Mouse (Mus musculus): Measurements from ENCODE around the gene BC048507. TPM values are rescaled to one million over a fixed set of nuclear protein-coding genes. Genes with fewer than 3 reads are reported as not detected.
"Not testable (repeated sequence)": the region's sequence is repeated elsewhere in the genome, so short reads cannot be mapped to it uniquely, and the experiment has no call there.

Gene BC048507
- polyA plus RNA-seq, 1 experiment from 2014 or later, result not detected

DNA sequence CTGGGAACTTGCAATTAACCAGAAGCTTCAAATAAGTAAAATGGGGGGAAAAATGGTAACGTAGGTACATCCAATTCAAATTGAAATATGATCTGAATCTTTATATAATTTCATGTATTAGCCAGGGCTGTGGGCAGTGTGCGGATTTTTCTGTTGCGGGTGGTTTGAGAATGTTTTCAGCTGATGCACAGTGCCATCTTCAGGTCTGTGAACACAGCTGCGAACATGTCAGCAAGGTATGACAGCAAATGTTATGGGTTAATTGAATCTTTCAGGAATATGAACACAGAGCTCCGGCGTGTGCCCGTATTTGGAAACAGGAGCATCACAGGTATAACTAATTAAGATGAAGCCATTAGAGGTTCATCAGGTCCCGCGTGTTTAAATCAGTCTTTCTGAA lies 618 bp upstream of the BC048507 start:
- H3K4me3 ChIP-seq, result no peak overlapping the region
- 84% methylated on average over 9 of the region's 9 CpGs for WGBS
- no peaks in the 10 kb centered on the region for H3K27me3 ChIP-seq
- no peak overlapping the region for H3K27ac ChIP-seq (replicated peaks)
- no peaks in the 10 kb centered on the region for H3K9me3 ChIP-seq
- H3K4me2 ChIP-seq, result no peak overlapping the region
- H3K4me1 ChIP-seq (replicated peaks), result no peaks in the 10 kb centered on the region
- ATAC-seq (ENCODE audit: low FRiP score, low read depth), result no peak
- H3K36me3 ChIP-seq, result no peaks in the 10 kb centered on the region
- no peak overlapping the region for H3K9ac ChIP-seq

DNA sequence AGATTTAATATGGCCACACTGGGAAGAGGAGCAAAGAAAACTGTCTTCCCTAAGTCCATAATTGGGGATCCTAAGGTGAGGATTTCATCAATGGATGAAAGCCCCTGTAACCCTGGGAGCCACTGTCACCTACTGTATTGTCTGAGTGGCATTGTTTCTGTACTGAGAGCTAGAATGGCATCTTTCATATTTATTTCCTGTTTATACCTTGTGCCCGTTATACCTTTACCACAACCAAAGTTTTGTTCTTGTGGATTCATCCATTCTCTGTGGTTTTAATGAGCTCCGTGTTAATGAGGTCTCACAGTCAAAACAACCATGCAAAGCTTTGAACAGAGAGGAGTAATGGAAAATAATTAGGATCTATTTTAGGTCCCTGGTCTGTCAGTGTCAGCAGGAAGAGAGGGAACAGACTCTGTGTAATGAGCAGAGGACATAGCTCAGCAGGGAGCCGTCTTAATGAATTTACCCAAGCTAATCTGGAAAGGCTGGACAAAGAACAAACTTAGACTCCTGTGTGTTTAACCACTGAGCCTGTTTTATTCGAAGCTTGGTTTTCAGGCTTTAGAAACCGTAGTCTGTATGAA lies 1.7 kb downstream of the BC048507 start:
- Histone ChIP-seq H3K4me3 (no peak overlapping the region), H3K27me3 (no peaks in the 10 kb centered on the region), H3K4me1 (replicated peaks) (no peaks in the 10 kb centered on the region), H3K27ac (replicated peaks) (no peak overlapping the region), H3K36me3 (no peaks in the 10 kb centered on the region), H3K9me3 (no peaks in the 10 kb centered on the region), H3K4me2 (no peak overlapping the region), H3K9ac (no peak overlapping the region)
- WGBS, result 64% methylated on average over 5 of the region's 5 CpGs
- ATAC-seq (ENCODE audit: low FRiP score, low read depth), result no peak

DNA sequence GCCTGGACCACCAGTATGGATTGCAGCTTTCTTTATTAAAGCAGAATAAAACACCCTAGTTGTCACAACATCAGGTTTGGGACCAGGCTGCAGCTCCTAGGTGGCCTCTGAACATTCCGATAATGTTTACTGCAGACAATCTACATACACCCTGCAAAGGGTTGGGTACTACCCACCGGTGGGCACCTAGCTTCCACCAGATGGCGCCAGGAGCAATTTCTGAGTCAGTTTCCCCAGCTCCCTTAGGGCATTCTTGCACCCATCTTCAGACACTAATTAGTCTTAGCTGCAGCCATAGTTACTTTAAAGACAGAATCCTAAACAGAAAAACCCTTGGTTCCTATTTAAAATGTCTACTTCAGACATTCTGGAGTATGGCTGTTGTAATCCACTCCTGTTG lies 4.8 kb downstream of the BC048507 start:
- H3K9ac ChIP-seq, result no peak overlapping the region
- no peak overlapping the region for H3K4me3 ChIP-seq
- no peaks in the 10 kb centered on the region for H3K36me3 ChIP-seq
- H3K27me3 ChIP-seq, result no peaks in the 10 kb centered on the region
- H3K4me2 ChIP-seq, result no peak overlapping the region
- no peak overlapping the region for H3K27ac ChIP-seq (replicated peaks)
- no peaks in the 10 kb centered on the region for H3K9me3 ChIP-seq
- H3K4me1 ChIP-seq (replicated peaks), result no peaks in the 10 kb centered on the region
- WGBS, result 29% methylated on average over 3 of the region's 3 CpGs
- no peak for ATAC-seq (ENCODE audit: low FRiP score, low read depth)

DNA sequence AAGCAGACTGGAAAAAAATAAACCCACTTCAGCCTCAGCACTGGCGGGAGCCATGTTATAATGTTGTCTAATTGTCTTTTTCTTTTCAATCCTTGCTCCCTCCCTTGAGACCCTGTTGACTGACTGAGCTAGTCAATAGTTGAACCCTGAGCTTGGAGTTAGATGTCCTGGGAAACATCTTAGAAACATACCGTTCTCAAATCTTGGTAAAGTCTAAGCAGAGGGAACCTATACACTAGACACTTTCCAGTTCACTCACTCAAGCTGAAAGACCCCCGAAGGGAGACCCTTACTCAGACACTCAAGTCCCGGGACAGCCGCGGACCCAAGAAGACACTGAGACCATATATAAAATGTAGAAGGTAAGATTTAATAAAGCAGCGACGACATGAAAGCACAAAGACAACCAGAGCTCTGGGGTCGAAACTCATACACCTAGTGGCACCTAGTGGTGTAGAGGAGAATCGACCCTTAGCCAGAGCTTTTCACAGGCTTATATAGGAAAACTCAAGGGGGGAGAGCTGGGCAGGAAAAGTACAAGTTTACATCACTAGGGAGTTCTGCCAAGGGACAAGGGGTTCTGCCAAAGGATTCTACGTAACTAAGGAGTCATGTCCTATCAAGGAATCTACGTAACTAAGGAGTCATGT lies 13.0 kb downstream of the BC048507 start:
- peak overlapping the region; percentile 42; the same call in 1 of the 2 replicates for H3K4me2 ChIP-seq
- not testable (repeated sequence) for H3K36me3 ChIP-seq; H3K4me3 ChIP-seq; H3K27me3 ChIP-seq; H3K9ac ChIP-seq; H3K9me3 ChIP-seq; H3K4me1 ChIP-seq (replicated peaks); H3K27ac ChIP-seq (replicated peaks)
- peak; percentile 65; the same call in 1 of the 2 replicates for ATAC-seq (ENCODE audit: low FRiP score, low read depth)
- WGBS, result 39% methylated on average over 7 of the region's 12 CpGs

DNA sequence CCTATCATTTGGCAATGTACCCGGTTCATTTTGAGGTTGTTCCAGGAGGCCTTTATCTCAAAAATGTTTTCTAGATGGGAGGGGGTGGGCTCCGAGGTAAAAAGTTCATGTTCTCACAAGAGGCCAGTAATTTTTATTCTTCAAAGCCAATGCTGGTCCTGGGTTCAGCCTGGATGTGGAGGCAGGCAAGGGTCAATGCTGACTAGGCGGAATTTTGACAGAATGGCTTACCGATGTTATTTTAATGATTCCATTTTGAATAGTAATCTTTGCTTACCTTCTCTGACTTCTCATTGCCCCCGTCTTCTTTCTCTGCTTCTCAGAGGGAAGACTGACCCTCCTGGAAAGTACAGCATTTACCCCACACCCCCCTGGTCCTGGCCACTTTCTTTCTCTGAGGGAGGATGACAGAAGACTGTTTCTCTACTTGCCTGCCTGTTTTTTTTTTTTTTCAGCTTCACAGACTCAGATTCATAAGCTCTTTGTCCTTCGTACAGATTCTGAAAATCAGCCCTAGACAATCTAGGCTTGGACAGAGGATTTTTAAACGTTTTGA lies 13.7 kb downstream of the BC048507 start:
- Histone ChIP-seq H3K4me3 (no peak overlapping the region), H3K9ac (no peak overlapping the region), H3K4me1 (replicated peaks) (no peaks in the 10 kb centered on the region), H3K27me3 (no peaks in the 10 kb centered on the region), H3K27ac (replicated peaks) (no peak overlapping the region), H3K36me3 (no peaks in the 10 kb centered on the region), H3K9me3 (no peaks in the 10 kb centered on the region), H3K4me2 (no peak overlapping the region)
- no peak for ATAC-seq (ENCODE audit: low FRiP score, low read depth)
- 75% methylated on average over 6 of the region's 7 CpGs for WGBS

DNA sequence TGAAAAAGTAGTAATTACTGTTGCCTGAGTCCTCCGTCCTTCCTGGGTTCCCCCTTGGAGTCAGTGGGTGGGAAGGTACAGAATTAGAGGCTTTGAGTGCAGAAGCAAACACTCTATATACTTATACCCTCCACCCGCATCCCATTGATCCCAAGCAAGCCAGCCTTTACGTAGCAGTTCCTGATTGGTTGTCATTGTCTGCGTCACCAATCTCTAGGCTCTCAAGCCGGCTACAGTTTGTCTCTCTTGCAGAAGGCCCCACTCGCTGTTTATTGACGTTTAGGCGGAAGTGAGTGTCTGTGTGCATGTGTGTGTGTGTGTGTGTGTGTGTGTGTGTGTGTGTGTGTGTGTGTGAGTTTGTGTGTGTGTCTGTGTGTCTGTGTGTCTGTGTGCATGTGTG lies 20.8 kb downstream of the BC048507 start:
- 94% methylated on average over 8 of the region's 8 CpGs for WGBS
- ATAC-seq (ENCODE audit: low FRiP score, low read depth), result no peak
- no peaks in the 10 kb centered on the region for H3K9me3 ChIP-seq

DNA sequence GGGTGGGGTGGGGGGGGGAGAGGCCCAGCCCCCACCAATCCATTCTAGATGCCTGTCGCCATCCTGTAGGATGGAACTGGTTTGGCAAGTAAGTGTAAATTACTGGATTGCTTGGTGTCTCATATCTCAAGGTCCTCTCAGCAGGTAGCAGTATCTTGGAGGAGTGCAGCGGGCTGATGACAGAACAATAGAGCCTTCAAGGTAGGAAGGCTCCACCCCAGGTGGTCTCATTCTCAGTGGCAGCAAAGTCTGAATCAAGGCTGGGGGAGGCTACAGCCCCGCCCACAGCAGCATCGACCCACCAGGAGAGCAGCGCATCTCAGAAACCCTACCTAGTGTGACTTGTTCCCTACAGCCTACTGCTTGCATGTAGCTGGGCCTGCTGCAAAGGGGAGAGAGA lies 46.6 kb downstream of the BC048507 start:
- H3K27ac ChIP-seq (replicated peaks), result no peak overlapping the region
- no peak overlapping the region for H3K4me2 ChIP-seq
- H3K36me3 ChIP-seq, result no peaks in the 10 kb centered on the region
- 27% methylated on average over 5 of the region's 5 CpGs for WGBS
- H3K27me3 ChIP-seq, result no peaks in the 10 kb centered on the region
- no peaks in the 10 kb centered on the region for H3K4me1 ChIP-seq (replicated peaks)
- ATAC-seq (ENCODE audit: low FRiP score, low read depth), result no peak
- no peak overlapping the region for H3K4me3 ChIP-seq
- no peak overlapping the region for H3K9ac ChIP-seq
- peaks cover 27% of the 10 kb centered on the region for H3K9me3 ChIP-seq

More for the DNA sequence above, 20.8 kb downstream of the BC048507 start:
- Histone ChIP-seq H3K4me1 (replicated peaks) (no peaks in the 10 kb centered on the region), H3K4me3 (no peak overlapping the region), H3K27ac (replicated peaks) (no peak overlapping the region), H3K4me2 (no peak overlapping the region), H3K27me3 (no peaks in the 10 kb centered on the region), H3K36me3 (no peaks in the 10 kb centered on the region), H3K9ac (no peak overlapping the region)

Other genes starting within 250 kb of the BC048507 start
- 0.16 and 0.31 TPM in 2 replicates for gene Gm49345, start 225.6 kb upstream of the BC048507 start, polyA plus RNA-seq (2015; fragmentation: Nextera tagmentation; extraction: Ambion mirVana)
- gene Zfp729a, start 225.5 kb upstream of the BC048507 start, polyA plus RNA-seq (2015; fragmentation: Nextera tagmentation; extraction: Ambion mirVana), result 2.9 and 3.1 TPM in 2 replicates
- 13.6 and 15.9 TPM in 2 replicates for gene Zfp738, start 176.3 kb upstream of the BC048507 start, polyA plus RNA-seq (2015; fragmentation: Nextera tagmentation; extraction: Ambion mirVana)
- gene Zfp65, start 134.2 kb upstream of the BC048507 start, polyA plus RNA-seq (2015; fragmentation: Nextera tagmentation; extraction: Ambion mirVana), result 8.5 and 9.4 TPM in 2 replicates
- 6.3 and 7.4 TPM in 2 replicates for gene Zfp85, start 108.1 kb upstream of the BC048507 start, polyA plus RNA-seq (2015; fragmentation: Nextera tagmentation; extraction: Ambion mirVana)
- 3.6 and 3.7 TPM in 2 replicates for gene Zfp493, start 83.6 kb upstream of the BC048507 start, polyA plus RNA-seq (2015; fragmentation: Nextera tagmentation; extraction: Ambion mirVana)
- gene Zfp273, start 49.6 kb upstream of the BC048507 start, polyA plus RNA-seq (2015; fragmentation: Nextera tagmentation; extraction: Ambion mirVana), result 11.5 and 13.0 TPM in 2 replicates
- gene Gm10037, start 32.2 kb upstream of the BC048507 start, polyA plus RNA-seq (2015; fragmentation: Nextera tagmentation; extraction: Ambion mirVana), result 5.8 and 6.3 TPM in 2 replicates

Measured in hindbrain, embryonic 15.5 days (tissue).